Mouse (Mus musculus) gastrocnemius, postnatal 14 days (tissue): ENCODE results near the gene Trim72. TPM values are rescaled to one million over a fixed set of nuclear protein-coding genes. Genes with fewer than 3 reads are reported as not detected.
A peak's percentile ranks its signal among the peaks of the same experiment; 100 is the strongest.

Experiments used
- DNase-seq: peaks from one replicate; pipeline ENCODE4 v3.0.0; 2021; ENCODE audit warnings: mixed read lengths
- intact Hi-C: fragments of 180-260 bp; cut with DNase I; formaldehyde crosslinking; loops from one replicate; pipeline ENCODE4 v1.15.1; 2025; ENCODE audit warnings: low total_unique reads
- total RNA-seq, 2 experiments: library from RNA; stranded (reverse); gene quantifications; 2 replicates each; pipeline ENCODE4 v1.2.3; 2021

Trim72 gene
- total RNA-seq, 2 experiments from 2014 or later: 246 TPM

GRCm38 (mm10) chr7:128044142-128044785 lies 40.5 kb downstream of the Trim72 start:
- intact Hi-C loops: no loop called here
- peak; percentile 12 for DNase-seq

- no peak for DNase-seq
- intact Hi-C loops: no loop called here
These were observed 41.9 kb downstream of the Trim72 start for GRCm38 (mm10) chr7:128045640-128046039.

DNA sequence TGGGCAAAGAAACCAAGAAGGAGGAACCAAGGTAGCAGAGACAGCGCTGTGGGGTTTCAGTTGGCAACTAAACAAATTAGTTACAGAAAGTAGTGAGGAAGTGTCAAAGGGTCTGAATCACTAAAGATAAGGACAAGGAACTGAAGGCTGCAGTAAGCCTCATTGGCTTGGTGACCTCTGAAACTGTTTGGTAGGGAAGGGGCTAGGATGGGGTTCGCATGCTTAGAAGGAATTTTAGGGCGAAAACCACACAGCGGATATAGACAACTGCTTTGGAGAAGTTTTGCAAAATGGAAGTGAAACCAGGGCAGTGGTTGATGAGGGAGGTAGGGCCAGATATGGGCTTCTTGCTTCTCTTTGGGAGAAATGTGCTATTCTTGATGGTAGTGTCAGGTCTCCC lies 45.1 kb downstream of the Trim72 start:
- DNase-seq: no peak
- intact Hi-C loops: no loop called here

DNA sequence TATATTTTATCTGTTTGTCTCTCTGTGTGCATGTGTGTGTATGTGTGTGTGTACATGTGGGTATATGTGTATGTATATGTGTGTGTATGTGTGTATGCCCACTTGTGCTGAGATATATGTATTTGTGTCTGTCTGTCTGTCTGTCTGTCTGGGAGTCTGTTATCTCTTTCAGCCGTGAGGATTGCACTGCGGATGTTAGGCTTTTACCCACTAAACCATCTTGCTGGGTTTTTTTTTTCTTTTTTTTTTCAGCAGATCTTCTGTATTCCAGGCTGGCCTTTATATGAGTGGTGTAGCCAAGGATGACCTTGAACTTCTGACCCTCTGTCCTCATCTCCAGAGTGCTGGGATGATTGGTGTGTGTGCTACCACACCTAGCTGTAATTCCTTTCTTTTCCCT lies 45.5 kb downstream of the Trim72 start:
- intact Hi-C loops: no loop called here
- DNase-seq: no peak

- no peak for DNase-seq
- intact Hi-C loops: no loop called here
These were observed 47.0 kb downstream of the Trim72 start for GRCm38 (mm10) chr7:128050739-128051138.

- intact Hi-C loops: no loop called here
- no peak for DNase-seq
These were observed 49.3 kb downstream of the Trim72 start for GRCm38 (mm10) chr7:128053061-128053460.

- intact Hi-C loops: no loop called here
- DNase-seq: no peak
These were observed 53.2 kb downstream of the Trim72 start for GRCm38 (mm10) chr7:128056917-128057444.

GRCm38 (mm10) chr7:128057860-128058259 lies 54.1 kb downstream of the Trim72 start:
- DNase-seq: no peak
- intact Hi-C loops: no loop called here

GRCm38 (mm10) chr7:128058576-128058975 lies 54.8 kb downstream of the Trim72 start:
- intact Hi-C loops: no loop called here
- DNase-seq: peak; percentile 17

DNA sequence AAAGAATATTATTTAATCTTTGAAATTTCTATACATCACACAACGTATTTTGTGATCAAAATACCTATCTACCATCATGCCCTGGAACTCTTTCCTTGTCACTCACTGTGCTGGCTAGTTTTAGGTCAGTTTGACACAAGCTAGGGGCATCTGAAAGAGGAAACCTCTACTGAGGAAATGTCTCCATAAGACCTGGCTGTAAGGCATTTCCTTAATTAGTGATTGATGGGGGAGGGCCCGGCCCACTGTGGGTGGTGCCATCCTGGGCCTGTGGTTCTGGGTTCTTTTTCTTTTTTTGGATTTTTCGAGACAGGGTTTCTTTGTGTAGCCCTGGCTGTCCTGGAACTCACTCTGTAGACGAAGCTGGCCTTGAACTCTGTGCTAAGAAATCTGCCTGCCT lies 55.3 kb downstream of the Trim72 start:
- DNase-seq: no peak
- intact Hi-C loops: no loop called here

Other genes with a start within 250 kb of the Trim72 start
- 1 to 10 TPM; 8.1 to 9.2 TPM for gene Orai3, start 234.1 kb upstream of the Trim72 start, total RNA-seq
- gene Setd1a, start 227.3 kb upstream of the Trim72 start, total RNA-seq: 10 to 100 TPM; 15.6 to 17.4 TPM
- 1 to 10 TPM in 1 of 2 experiments, under 1 TPM in 1; 0.88 to 1.8 TPM for gene Gm49388, start 218.3 kb upstream of the Trim72 start, total RNA-seq
- 1 to 10 TPM; 6.9 to 8.1 TPM for gene Hsd3b7, start 203.3 kb upstream of the Trim72 start, total RNA-seq
- gene Stx4a, start 179.7 kb upstream of the Trim72 start, total RNA-seq: 10 to 100 TPM; 46.9 to 49.9 TPM
- gene Stx1b, start 179.4 kb upstream of the Trim72 start, total RNA-seq: 1 to 10 TPM; 1.1 to 2.2 TPM
- 10 to 100 TPM; 13.6 to 13.9 TPM for gene Zfp646, start 127.7 kb upstream of the Trim72 start, total RNA-seq
- gene Zfp668, start 127.1 kb upstream of the Trim72 start, total RNA-seq: 1 to 10 TPM; 4.6 to 4.9 TPM
- gene Prss53, start 113.0 kb upstream of the Trim72 start, total RNA-seq: 1 to 10 TPM in 1 of 2 experiments, under 1 TPM in 1; 0.90 to 1.1 TPM
- not detected for gene Gm21974, start 108.5 kb upstream of the Trim72 start, total RNA-seq
- 10 to 100 TPM; 23.4 to 30.0 TPM for gene Vkorc1, start 108.3 kb upstream of the Trim72 start, total RNA-seq
- 100 to 1,000 TPM; 103 to 113 TPM for gene Bckdk, start 99.9 kb upstream of the Trim72 start, total RNA-seq
- 10 to 100 TPM; 12.5 to 15.2 TPM for gene Kat8, start 91.4 kb upstream of the Trim72 start, total RNA-seq
- not detected for gene Prss8, start 73.8 kb upstream of the Trim72 start, total RNA-seq
- gene Prss36, start 57.2 kb upstream of the Trim72 start, total RNA-seq: 1 to 10 TPM; 6.5 to 8.2 TPM
- gene Fus, start 36.5 kb upstream of the Trim72 start, total RNA-seq: 100 to 1,000 TPM; 111 to 123 TPM
- 1 to 10 TPM; 1.8 to 1.9 TPM for gene Pycard, start 10.1 kb upstream of the Trim72 start, total RNA-seq
- gene Itgam, start 58.7 kb downstream of the Trim72 start, total RNA-seq: 1 to 10 TPM; 1.7 to 1.8 TPM
- not detected for gene Gm49368, start 58.7 kb downstream of the Trim72 start, total RNA-seq
- gene Itgax, start 125.6 kb downstream of the Trim72 start, total RNA-seq: under 1 TPM; 0.23 to 0.27 TPM
- gene Itgad, start 150.4 kb downstream of the Trim72 start, total RNA-seq: not detected
- 1,000 to 10,000 TPM; 1,122 to 1,196 TPM for gene Cox6a2, start 202.4 kb downstream of the Trim72 start, total RNA-seq
- gene Armc5, start 233.4 kb downstream of the Trim72 start, total RNA-seq: 1 to 10 TPM; 8.3 to 9.8 TPM
- 1 to 10 TPM; 2.6 to 3.5 TPM for gene 9130023H24Rik, start 234.1 kb downstream of the Trim72 start, total RNA-seq
- gene Tgfb1i1, start 242.9 kb downstream of the Trim72 start, total RNA-seq: 10 to 100 TPM; 19.5 to 20.8 TPM